Mouse (Mus musculus) forebrain, postnatal 0 days (tissue): ENCODE measurements at regions not wholly inside any gene's neighbourhood (a gene's known extent, or its start where the extent isn't known, plus 50 kb on each side); places are given as distances from the start of the nearest gene placed in this dataset.

Source experiments
- ATAC-seq: fragments of 200-750 bp; cut with Nextera tagmentation; 2 replicates; pipeline ENCODE4 v1.8.0; 2017; ENCODE audit warnings: mild to moderate bottlenecking, moderate library complexity
- DNase-seq: peaks from one replicate; pipeline ENCODE4 v3.0.0-alpha.2; 2015
- H3K27ac ChIP-seq: fragments of 300-500 bp; sonication (generic); 2 replicates; pipeline ENCODE4 v1.5.1; 2014; ENCODE audit warnings: low read depth, mild to moderate bottlenecking, antibody characterized with exemption, low read length, moderate library complexity, mixed read lengths
- H3K27me3 ChIP-seq: fragments of 300-500 bp; sonication (generic); 2 replicates; pipeline ENCODE4 v1.6.1; 2014; ENCODE audit warnings: mild to moderate bottlenecking, low read length, mixed read lengths; ENCODE audit not compliant: insufficient read depth
- H3K36me3 ChIP-seq: fragments of 300-500 bp; sonication (generic); 2 replicates; pipeline ENCODE4 v1.6.1; 2014; ENCODE audit warnings: mild to moderate bottlenecking, moderate library complexity; ENCODE audit not compliant: insufficient read depth
- H3K4me1 ChIP-seq: fragments of 300-500 bp; sonication (generic); 2 replicates; pipeline ENCODE4 v1.6.1; 2014; ENCODE audit warnings: antibody characterized with exemption; ENCODE audit not compliant: insufficient read depth
- H3K4me2 ChIP-seq: fragments of 300-500 bp; sonication (generic); 2 replicates; pipeline ENCODE4 v1.6.1; 2014; ENCODE audit warnings: low read depth, mild to moderate bottlenecking, moderate library complexity
- H3K4me3 ChIP-seq: fragments of 300-500 bp; sonication (generic); 2 replicates; pipeline ENCODE4 v1.5.1; 2014; ENCODE audit warnings: low read depth, low read length, mixed read lengths
- H3K9ac ChIP-seq: fragments of 300-500 bp; sonication (generic); 2 replicates; pipeline ENCODE4 v1.6.1; 2014; ENCODE audit warnings: mild to moderate bottlenecking
- H3K9me3 ChIP-seq: fragments of 300-500 bp; sonication (generic); 2 replicates; pipeline ENCODE4 v1.6.1; 2016; ENCODE audit warnings: low read length
- CTCF ChIP-seq: sonication (generic); IDR thresholded peaks from 2 replicates; pipeline ENCODE4 v1.5.1; 2016; ENCODE audit warnings: antibody characterized with exemption, control low read depth, low read depth
- WGBS: fragments of 180-500 bp; shearing (Covaris S2); extraction: QIAGEN DNeasy Blood & Tissue Kit; methylation state at CpG from one replicate; pipeline ENCODE4 v1.1.7; 2014; 5-methylcytosine and 5-hydroxymethylcytosine counted together

DNA sequence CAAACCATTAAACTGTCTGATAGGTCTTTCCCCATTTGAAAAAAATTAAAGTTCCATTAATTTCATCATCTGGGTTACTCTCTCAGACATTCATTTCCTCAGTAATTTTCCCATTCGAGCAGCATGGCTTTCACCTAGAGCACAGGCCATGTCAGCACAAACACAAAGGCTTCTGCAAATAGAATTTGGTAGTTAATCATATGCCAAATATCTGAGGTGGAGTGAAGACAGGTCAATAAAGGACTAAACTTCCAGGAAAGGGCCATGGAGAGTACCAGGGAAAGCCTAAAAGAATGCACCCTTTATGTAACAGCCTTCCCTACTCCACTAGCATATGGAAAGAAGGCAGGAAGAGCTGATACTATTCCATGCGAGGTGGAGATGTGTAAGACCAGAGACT lies 150.3 kb upstream of the Gimd1 start:
- H3K4me3 ChIP-seq: no peak overlapping the region
- DNase-seq (no peak), ATAC-seq (no peak)
- no peak overlapping the region for H3K4me2 ChIP-seq
- no peak overlapping the region for H3K9ac ChIP-seq
- no peak overlapping the region for H3K27ac ChIP-seq
- TF ChIP-seq CTCF: no peak
- no peaks in the 10 kb centered on the region for H3K4me1 ChIP-seq
- WGBS: 76% methylated on average over 2 of the region's 2 CpGs
- no peaks in the 10 kb centered on the region for H3K36me3 ChIP-seq
- no peaks in the 10 kb centered on the region for H3K27me3 ChIP-seq
- H3K9me3 ChIP-seq: no peaks in the 10 kb centered on the region

DNA sequence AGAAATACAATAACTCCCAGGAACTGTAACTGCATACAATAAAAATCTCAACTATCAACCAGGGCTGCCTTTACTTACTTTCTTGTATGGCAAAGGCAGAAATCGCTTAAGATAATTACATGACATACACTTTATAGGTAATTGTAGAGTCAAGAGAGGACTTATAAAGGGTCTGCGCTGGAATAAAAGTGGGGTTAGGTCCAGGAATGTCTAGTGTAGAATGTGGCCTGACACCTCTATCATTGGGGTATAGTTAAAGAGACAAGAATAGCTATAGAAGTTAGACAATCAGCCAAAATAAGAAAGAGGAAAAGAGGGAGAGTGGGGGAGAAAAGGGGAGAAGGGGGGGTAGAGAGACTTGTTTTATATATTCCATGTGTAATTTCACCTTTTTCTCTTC lies 144.8 kb upstream of the Gimd1 start:
- no peak overlapping the region for H3K4me3 ChIP-seq
- H3K4me1 ChIP-seq: no peaks in the 10 kb centered on the region
- DNase-seq (no peak), ATAC-seq (no peak)
- H3K27me3 ChIP-seq: no peaks in the 10 kb centered on the region
- H3K9ac ChIP-seq: no peak overlapping the region
- no peaks in the 10 kb centered on the region for H3K36me3 ChIP-seq
- H3K4me2 ChIP-seq: no peak overlapping the region
- H3K9me3 ChIP-seq: no peaks in the 10 kb centered on the region
- H3K27ac ChIP-seq: no peak overlapping the region
- TF ChIP-seq CTCF: no peak
- 83% methylated on average over 2 of the region's 2 CpGs for WGBS

DNA sequence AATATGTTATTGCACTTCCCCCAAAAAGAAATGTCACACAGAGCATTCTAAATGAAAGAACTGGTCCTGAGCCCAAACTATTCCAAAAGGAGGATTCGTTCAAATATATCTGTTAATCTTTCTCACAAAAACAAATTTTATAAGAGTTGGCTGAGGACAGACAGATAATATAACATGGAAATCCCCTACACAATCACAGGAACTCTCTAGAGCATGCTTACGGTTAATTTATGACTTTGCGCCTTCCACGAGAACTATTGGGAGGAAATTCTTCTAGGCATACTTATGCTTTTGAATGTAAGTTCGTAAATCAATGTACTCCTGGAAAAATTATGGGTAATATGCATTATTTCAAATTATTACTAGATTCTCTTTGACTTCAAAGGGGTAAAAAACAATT lies 144.1 kb upstream of the Gimd1 start:
- Histone ChIP-seq H3K4me3 (no peak overlapping the region), H3K4me1 (no peaks in the 10 kb centered on the region), H3K36me3 (no peaks in the 10 kb centered on the region), H3K27me3 (no peaks in the 10 kb centered on the region), H3K27ac (no peak overlapping the region), H3K9ac (no peak overlapping the region), H3K4me2 (no peak overlapping the region), H3K9me3 (no peaks in the 10 kb centered on the region)
- ATAC-seq: no peak
- DNase-seq: no peak
- TF ChIP-seq CTCF: no peak
- 92% methylated on average over 5 of the region's 5 CpGs for WGBS

DNA sequence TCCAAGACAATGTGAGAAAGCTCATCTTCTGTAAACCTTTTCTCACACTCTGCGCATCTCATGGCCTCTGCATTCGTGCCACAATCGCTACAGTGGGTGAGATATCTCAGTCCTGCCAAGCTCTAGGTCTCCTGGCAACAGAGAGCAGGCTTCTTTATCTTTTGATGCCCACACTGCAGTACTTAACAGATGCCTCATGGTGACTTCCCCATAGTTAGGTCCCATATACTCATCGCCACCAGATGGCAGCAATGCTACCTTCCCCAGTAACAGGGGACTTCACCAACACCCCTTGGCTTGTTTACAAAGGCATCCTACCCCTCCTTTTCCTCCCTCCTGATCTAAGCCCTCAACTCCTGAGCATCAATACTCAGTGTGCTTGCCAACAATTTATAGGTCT lies 123.5 kb upstream of the Gimd1 start:
- DNase-seq (peak; percentile 48), ATAC-seq (peak; percentile 75)
- Histone ChIP-seq H3K4me3 (no peak overlapping the region), H3K4me2 (no peak overlapping the region), H3K36me3 (no peaks in the 10 kb centered on the region), H3K27me3 (no peaks in the 10 kb centered on the region), H3K9me3 (no peaks in the 10 kb centered on the region), H3K9ac (no peak overlapping the region), H3K27ac (no peak overlapping the region), H3K4me1 (no peaks in the 10 kb centered on the region)
- WGBS: 15% methylated on average over 4 of the region's 4 CpGs
- peak; percentile 67 for TF ChIP-seq CTCF

DNA sequence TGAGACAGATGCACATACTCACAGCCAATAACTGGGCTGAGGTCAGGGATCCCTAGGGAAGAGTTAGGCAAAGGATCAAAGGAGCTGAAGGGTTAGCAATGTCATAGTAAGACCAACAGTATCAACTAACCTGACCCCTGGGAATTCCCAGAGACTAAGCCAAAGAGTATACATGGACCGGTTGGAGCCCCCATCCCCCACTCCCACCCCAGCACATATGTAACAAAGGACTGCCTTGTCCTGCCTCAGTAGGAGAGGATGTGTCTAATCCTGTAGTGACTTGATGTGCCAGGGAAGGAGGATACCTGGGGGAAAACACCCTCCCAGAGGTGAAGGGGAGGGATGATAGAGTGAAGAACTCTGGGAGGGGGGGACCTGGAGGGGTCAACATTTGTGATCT lies 119.4 kb upstream of the Gimd1 start:
- Histone ChIP-seq H3K4me1 (no peaks in the 10 kb centered on the region), H3K9me3 (no peaks in the 10 kb centered on the region), H3K9ac (no peak overlapping the region), H3K27ac (no peak overlapping the region), H3K4me3 (no peak overlapping the region), H3K27me3 (no peaks in the 10 kb centered on the region), H3K4me2 (no peak overlapping the region), H3K36me3 (no peaks in the 10 kb centered on the region)
- ATAC-seq (no peak), DNase-seq (no peak)
- WGBS: 17% methylated on average over 1 of the region's 1 CpGs
- no peak for TF ChIP-seq CTCF

DNA sequence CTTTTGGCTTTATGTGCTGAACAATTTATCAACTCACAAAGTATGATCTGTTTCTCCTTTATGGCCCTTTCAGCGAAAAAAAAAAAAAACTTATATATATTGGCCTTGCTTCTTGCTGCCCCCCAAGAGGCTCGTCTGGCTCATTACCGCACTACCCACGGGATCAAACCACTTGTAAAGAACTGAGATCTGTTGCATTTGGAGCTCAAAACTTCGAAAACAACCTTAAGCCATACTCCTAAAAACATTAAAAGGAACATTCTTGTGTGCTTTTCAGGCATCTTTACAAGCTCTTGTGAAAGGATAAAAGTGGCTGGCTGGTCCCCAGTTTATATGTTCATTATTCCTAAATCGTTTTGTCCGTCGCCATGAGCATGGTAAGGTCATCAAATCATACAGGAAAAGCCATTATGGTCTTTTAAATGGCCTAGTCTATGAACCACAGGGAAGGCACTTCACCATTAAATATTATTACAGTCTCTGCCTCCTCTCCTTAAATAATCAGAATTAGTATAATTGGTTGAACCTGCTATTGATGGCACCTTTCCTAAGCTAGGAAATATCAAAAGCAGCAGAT lies 117.0 kb upstream of the Gimd1 start:
- H3K36me3 ChIP-seq: no peaks in the 10 kb centered on the region
- H3K9ac ChIP-seq: no peak overlapping the region
- TF ChIP-seq CTCF: no peak
- H3K27me3 ChIP-seq: no peaks in the 10 kb centered on the region
- no peaks in the 10 kb centered on the region for H3K4me1 ChIP-seq
- H3K9me3 ChIP-seq: no peaks in the 10 kb centered on the region
- DNase-seq: no peak
- no peak overlapping the region for H3K27ac ChIP-seq
- WGBS: 80% methylated on average over 8 of the region's 8 CpGs
- no peak overlapping the region for H3K4me3 ChIP-seq
- no peak for ATAC-seq
- no peak overlapping the region for H3K4me2 ChIP-seq

DNA sequence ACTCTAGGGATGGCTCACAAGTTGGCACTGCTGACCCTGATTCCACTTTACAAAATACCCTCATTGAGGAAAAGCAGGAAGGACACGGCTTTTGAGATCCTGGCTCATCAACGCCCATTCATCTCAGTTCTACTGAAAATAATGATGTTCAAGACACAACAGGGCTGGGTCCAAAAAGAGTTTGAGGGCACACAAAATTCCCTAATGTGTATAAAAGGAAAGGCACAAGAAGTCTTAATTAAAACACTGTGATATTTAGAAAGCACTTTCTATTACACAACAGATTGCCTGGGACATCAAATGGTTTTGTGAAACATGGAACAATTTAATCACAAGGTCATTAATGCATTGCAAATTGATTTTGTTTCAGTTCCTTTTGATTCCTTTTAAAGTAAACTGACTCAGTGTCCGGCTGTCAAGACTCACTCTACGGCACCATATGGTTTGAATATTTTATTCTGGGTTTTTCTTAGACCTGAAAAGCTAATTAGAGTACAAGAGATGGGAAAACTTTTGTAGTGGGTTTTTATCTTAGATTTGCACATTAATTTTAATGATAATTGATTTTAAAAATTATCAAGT lies 96.2 kb upstream of the Gimd1 start:
- Histone ChIP-seq H3K4me1 (no peaks in the 10 kb centered on the region), H3K4me3 (no peak overlapping the region), H3K4me2 (no peak overlapping the region), H3K27ac (no peak overlapping the region), H3K9ac (no peak overlapping the region), H3K9me3 (no peaks in the 10 kb centered on the region), H3K36me3 (no peaks in the 10 kb centered on the region), H3K27me3 (no peaks in the 10 kb centered on the region)
- TF ChIP-seq CTCF: no peak
- no peak for ATAC-seq
- DNase-seq: no peak
- WGBS: 49% methylated on average over 4 of the region's 4 CpGs
